Mouse (Mus musculus) G1E (cell line): Measurements from ENCODE around the gene Xpo6.

Experiments
- CTCF ChIP-seq: IDR thresholded peaks from 2 replicates; pipeline ENCODE4 v1.5.1; 2012; ENCODE audit warnings: low read depth, low read length, inconsistent platforms, mixed read lengths
- POLR2AphosphoS5 ChIP-seq: IDR thresholded peaks from 2 replicates; pipeline ENCODE4 v1.6.1; 2012; ENCODE audit warnings: low read depth, low read length, inconsistent platforms; ENCODE audit not compliant: insufficient replicate concordance

DNA sequence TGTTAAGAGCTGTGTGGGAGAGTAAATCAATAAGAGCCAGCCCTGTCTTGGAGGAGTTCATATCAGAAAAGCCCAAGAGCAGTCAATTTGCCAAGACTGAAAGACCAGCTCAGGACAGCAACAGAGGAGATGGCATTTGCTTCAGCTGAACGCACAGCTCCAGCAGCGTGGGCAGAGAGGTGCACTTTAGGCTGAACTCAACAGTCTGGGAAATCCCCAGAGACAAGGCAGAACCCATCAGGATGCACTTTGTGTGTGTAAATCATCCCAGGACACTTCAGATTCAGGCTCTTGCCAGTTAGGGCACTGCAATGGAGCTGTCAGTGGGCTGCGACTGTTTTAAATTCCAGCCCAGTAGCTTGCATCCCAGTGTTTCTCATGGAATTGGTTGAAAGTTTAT is 22.5 kb upstream of the Xpo6 start:
- TF ChIP-seq CTCF (no peak), POLR2AphosphoS5 (no peak)
